Mouse (Mus musculus) lung, embryonic 14.5 days (tissue): Measurements from ENCODE around the gene Gm12184. TPM values are rescaled to one million over a fixed set of nuclear protein-coding genes. Genes with fewer than 3 reads are reported as not detected.

Experiments
- ATAC-seq: fragments of 200-750 bp; cut with Nextera tagmentation; 2 replicates; pipeline ENCODE4 v1.8.0; 2017; ENCODE audit warnings: mild to moderate bottlenecking, moderate TSS enrichment, moderate library complexity; ENCODE audit not compliant: insufficient read depth
- DNase-seq: peaks from one replicate; pipeline ENCODE4 v3.0.0-alpha.2; 2015
- H3K27ac ChIP-seq: fragments of 300-500 bp; sonication (generic); 2 replicates; pipeline ENCODE4 v1.5.1; 2014; ENCODE audit warnings: low read depth, mild to moderate bottlenecking, moderate library complexity
- H3K27me3 ChIP-seq: fragments of 300-500 bp; sonication (generic); 2 replicates; pipeline ENCODE4 v1.6.1; 2014; ENCODE audit warnings: low read length, control low read depth; ENCODE audit not compliant: insufficient read depth
- H3K36me3 ChIP-seq: fragments of 300-500 bp; sonication (generic); 2 replicates; pipeline ENCODE4 v1.6.1; 2014; ENCODE audit warnings: control low read depth; ENCODE audit not compliant: insufficient read depth
- H3K4me1 ChIP-seq: fragments of 300-500 bp; sonication (generic); 2 replicates; pipeline ENCODE4 v1.6.1; 2014; ENCODE audit warnings: antibody characterized with exemption, control low read depth; ENCODE audit not compliant: insufficient read depth
- H3K4me2 ChIP-seq: fragments of 300-500 bp; sonication (generic); 2 replicates; pipeline ENCODE4 v1.6.1; 2014; ENCODE audit warnings: mild to moderate bottlenecking
- H3K4me3 ChIP-seq: fragments of 300-500 bp; sonication (generic); 2 replicates; pipeline ENCODE4 v1.5.1; 2014; ENCODE audit warnings: low read depth, low read length
- H3K9ac ChIP-seq: fragments of 300-500 bp; sonication (generic); 2 replicates; pipeline ENCODE4 v1.6.1; 2014
- H3K9me3 ChIP-seq: fragments of 300-500 bp; sonication (generic); 2 replicates; pipeline ENCODE4 v1.6.1; 2016; ENCODE audit warnings: low read depth, low read length, control low read depth
- CTCF ChIP-seq: IDR thresholded peaks from 2 replicates; pipeline ENCODE4 v1.5.1; 2016; ENCODE audit warnings: antibody characterized with exemption, low read depth
- WGBS: fragments of 180-500 bp; shearing (Covaris S2); extraction: QIAGEN DNeasy Blood & Tissue Kit; methylation state at CpG from one replicate; pipeline ENCODE4 v1.1.7; 2014; 5-methylcytosine and 5-hydroxymethylcytosine counted together
- polyA plus RNA-seq: library from polyadenylated mRNA; unstranded; fragments of >200 nt; fragmentation: Nextera tagmentation; extraction: Ambion mirVana; gene quantifications from 2 replicates; pipeline ENCODE4 v1.2.1, GENCODE M21; 2014

Gm12184 gene
- polyA plus RNA-seq, 1 experiment from 2014 or later: 11.8 TPM

- Histone ChIP-seq H3K9ac (no peak overlapping the region), H3K27ac (no peak overlapping the region), H3K4me2 (no peak overlapping the region; the same call in 1 of the 2 replicates), H3K36me3 (no peaks in the 10 kb centered on the region), H3K4me1 (no peaks in the 10 kb centered on the region), H3K9me3 (no peaks in the 10 kb centered on the region), H3K27me3 (no peaks in the 10 kb centered on the region), H3K4me3 (no peak overlapping the region)
- ATAC-seq: no peak
- no peak for TF ChIP-seq CTCF
- 45% methylated on average over 8 of the region's 8 CpGs for WGBS
- no peak for DNase-seq
Observed at GRCm38 (mm10) chr11:48790946-48791345, 35.5 kb downstream of the Gm12184 start.

- DNase-seq (peak; percentile 94), ATAC-seq (peak; percentile 58)
- Histone ChIP-seq H3K4me1 (no peaks in the 10 kb centered on the region), H3K9me3 (no peaks in the 10 kb centered on the region), H3K27ac (no peak overlapping the region), H3K4me2 (peak overlapping the region; percentile 53), H3K27me3 (no peaks in the 10 kb centered on the region), H3K36me3 (no peaks in the 10 kb centered on the region), H3K4me3 (peak overlapping the region; percentile 19; the same call in 1 of the 2 replicates), H3K9ac (0 out of 2 replicates have a peak overlapping the region, but pooled peaks have one; percentile 30)
- WGBS: 13% methylated on average over 20 of the region's 20 CpGs
- TF ChIP-seq CTCF: peak; percentile 88
Observed at GRCm38 (mm10) chr11:48789973-48790823, 36.3 kb downstream of the Gm12184 start.

- no peak overlapping the region for H3K9ac ChIP-seq
- DNase-seq: no peak
- H3K27ac ChIP-seq: no peak overlapping the region
- no peak overlapping the region for H3K4me3 ChIP-seq
- no peaks in the 10 kb centered on the region for H3K9me3 ChIP-seq
- no peaks in the 10 kb centered on the region for H3K4me1 ChIP-seq
- H3K36me3 ChIP-seq: no peaks in the 10 kb centered on the region
- ATAC-seq: no peak
- H3K27me3 ChIP-seq: no peaks in the 10 kb centered on the region
- H3K4me2 ChIP-seq: peak overlapping the region; percentile 53; the same call in 1 of the 2 replicates
- WGBS: 77% methylated on average over 5 of the region's 5 CpGs
- TF ChIP-seq CTCF: no peak
Observed at GRCm38 (mm10) chr11:48789215-48789614, 37.2 kb downstream of the Gm12184 start.

GRCm38 (mm10) chr11:48788311-48789089 is 38.0 kb downstream of the Gm12184 start:
- H3K4me3 ChIP-seq: peak overlapping the region; percentile 34
- peak; percentile 76 for TF ChIP-seq CTCF
- no peaks in the 10 kb centered on the region for H3K36me3 ChIP-seq
- WGBS: 7% methylated on average over 16 of the region's 16 CpGs
- H3K27me3 ChIP-seq: no peaks in the 10 kb centered on the region
- H3K9ac ChIP-seq: peak overlapping the region; percentile 14; the same call in 1 of the 2 replicates
- ATAC-seq (peak; percentile 65), DNase-seq (peak; percentile 95)
- H3K4me1 ChIP-seq: no peaks in the 10 kb centered on the region
- H3K27ac ChIP-seq: no peak overlapping the region
- no peaks in the 10 kb centered on the region for H3K9me3 ChIP-seq
- peak overlapping the region; percentile 53 for H3K4me2 ChIP-seq

GRCm38 (mm10) chr11:48787455-48788211 is 38.8 kb downstream of the Gm12184 start:
- TF ChIP-seq CTCF: no peak
- DNase-seq: peak; percentile 73
- no peaks in the 10 kb centered on the region for H3K36me3 ChIP-seq
- H3K4me2 ChIP-seq: peak overlapping the region; percentile 53
- peak; percentile 81 for ATAC-seq
- H3K9ac ChIP-seq: no peak overlapping the region
- H3K4me1 ChIP-seq: no peaks in the 10 kb centered on the region
- no peaks in the 10 kb centered on the region for H3K9me3 ChIP-seq
- peak overlapping the region; percentile 34 for H3K4me3 ChIP-seq
- WGBS: 44% methylated on average over 10 of the region's 10 CpGs
- H3K27ac ChIP-seq: no peak overlapping the region; the same call in 1 of the 2 replicates
- H3K27me3 ChIP-seq: no peaks in the 10 kb centered on the region

GRCm38 (mm10) chr11:48782243-48782642 is 44.2 kb downstream of the Gm12184 start:
- Histone ChIP-seq H3K4me3 (no peak overlapping the region), H3K4me2 (no peak overlapping the region), H3K9me3 (no peaks in the 10 kb centered on the region), H3K9ac (no peak overlapping the region), H3K36me3 (no peaks in the 10 kb centered on the region), H3K4me1 (no peaks in the 10 kb centered on the region), H3K27ac (no peak overlapping the region), H3K27me3 (no peaks in the 10 kb centered on the region)
- 82% methylated on average over 4 of the region's 4 CpGs for WGBS
- no peak for ATAC-seq
- TF ChIP-seq CTCF: no peak
- DNase-seq: no peak
